Mouse (Mus musculus) fat pad, adult 2 months (tissue): ENCODE measurements around the gene Pde4b.

Source experiments
- DNase-seq: peaks from one replicate; pipeline ENCODE4 v3.0.0-alpha.2; 2011; ENCODE audit warnings: low read depth, low spot score; ENCODE audit errors: extremely low read depth

Gene Pde4b

DNA sequence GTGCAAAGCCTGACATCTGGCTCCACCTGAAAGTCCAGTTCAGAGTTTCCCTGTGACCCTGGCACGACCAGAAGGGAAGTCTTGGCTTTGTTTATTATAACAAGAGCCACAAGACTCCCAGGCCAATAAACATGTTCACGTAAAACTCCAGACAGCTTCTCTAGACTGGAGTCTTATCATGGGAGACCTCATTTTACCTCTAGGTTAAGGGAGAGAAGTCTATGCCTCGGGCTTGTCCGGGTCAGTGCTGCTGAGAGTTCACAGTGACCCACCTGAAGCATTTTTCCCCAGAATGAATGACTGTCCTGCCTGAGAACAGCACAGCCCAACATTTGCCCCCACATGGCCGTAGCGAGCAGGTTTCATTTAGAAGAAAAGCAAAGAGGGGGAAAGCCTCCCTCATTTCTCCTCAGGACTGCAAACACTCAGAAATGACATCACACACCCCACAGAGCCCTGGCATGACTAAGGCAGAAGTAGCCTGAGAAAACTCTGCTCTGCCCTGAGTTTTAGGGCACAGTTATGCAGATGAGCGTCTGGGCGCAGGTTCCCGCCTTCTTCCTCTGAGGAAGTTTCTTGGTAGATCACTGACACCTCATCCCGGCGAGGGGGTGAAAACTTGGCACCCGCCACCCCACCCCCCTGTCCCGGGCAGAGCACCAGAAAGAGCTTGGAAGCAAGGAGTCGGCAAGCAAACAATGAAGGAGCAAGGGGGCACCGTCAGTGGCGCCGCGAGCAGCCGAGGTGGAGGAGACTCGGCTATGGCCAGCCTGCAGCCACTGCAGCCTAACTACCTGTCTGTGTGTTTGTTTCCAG, 482.8 kb downstream of the Pde4b start:
- DNase-seq: no peak

DNA sequence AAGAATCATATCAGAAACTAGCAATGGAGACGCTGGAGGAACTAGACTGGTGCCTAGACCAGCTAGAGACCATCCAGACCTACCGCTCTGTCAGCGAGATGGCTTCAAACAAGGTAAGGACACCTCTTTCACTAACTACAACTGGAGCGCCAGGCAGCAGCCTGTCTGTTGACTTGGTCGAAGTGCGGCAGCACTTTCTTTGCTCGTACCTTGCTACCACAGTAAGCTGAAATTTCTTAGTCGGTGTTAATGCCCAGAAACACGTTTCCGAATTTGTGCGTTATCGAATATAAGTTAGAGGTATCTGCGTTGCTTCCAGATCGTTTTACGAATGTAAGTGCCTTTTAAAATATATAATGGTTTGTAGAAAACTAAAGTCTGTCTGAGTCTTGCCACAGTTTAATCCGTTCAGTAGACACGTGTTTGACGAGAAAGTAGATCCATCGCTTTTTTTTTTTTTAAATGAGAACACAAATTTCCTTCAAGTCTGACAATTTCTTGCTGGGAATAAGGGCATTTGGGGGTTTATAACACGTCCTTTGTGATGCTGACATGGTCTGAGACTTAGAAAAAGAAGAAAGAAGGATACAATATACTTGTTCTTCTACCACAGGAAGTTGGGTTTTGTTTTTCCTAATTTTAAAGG, 483.5 kb downstream of the Pde4b start:
- DNase-seq: no peak

DNA sequence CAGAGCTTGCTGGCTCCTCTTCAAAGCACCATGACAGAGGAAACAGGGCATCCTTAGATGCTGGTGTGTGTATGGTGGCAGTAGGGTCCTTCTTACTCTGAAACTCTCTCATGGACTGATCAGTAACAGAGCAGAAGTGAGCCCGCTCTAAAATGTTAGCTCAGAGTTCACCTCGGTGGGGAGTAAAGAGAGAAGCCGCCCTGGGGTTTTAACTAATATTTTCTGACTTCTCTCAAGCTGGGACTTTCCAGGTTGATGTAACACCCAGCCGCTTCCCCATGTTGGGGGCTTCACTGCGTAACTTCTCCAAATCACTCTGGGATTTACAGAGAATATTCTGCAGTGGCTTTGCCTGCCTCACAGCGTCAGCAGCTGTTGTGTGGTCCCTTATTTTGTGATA, 484.7 kb downstream of the Pde4b start:
- no peak for DNase-seq

DNA sequence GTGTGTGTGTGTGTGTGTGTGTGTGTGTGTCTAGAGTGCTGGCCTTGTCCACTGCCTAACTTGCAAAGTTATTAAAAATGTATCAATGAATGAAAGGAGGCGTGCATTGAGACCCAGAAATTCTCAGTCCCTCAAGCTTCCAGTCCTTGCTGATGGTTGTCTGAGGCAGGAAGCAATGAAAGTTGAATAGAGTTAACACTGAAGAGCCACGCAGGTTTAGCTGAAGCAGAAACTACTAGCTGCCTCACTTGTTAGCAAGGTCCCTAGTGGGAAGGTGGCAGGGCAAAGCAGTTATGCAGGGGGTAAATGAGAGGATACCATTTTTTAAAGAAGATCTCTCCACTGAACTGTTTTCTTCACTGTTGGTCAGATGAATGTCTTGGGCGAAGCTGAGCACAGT, 485.2 kb downstream of the Pde4b start:
- no peak for DNase-seq

DNA sequence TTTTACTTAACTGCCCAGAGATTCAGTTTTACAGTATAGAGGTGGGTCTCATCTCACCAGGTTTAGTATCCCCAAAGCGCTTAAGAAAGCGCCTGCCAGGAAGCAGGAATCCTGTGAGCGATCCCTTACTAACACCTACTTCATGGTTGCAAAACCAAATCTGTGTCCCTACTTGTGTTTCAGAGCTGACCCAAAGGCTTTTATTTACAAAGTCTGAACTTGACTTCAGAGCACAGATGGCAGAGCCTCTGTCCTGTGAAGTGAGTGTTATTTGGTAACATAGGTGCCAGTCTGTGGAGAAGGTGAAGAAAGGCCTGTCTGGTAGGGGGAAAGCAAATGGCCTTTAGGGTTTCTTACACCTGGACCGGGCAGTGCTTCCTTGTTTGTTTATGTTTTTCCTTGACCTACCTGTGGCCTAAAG, 486.0 kb downstream of the Pde4b start:
- DNase-seq: no peak

DNA sequence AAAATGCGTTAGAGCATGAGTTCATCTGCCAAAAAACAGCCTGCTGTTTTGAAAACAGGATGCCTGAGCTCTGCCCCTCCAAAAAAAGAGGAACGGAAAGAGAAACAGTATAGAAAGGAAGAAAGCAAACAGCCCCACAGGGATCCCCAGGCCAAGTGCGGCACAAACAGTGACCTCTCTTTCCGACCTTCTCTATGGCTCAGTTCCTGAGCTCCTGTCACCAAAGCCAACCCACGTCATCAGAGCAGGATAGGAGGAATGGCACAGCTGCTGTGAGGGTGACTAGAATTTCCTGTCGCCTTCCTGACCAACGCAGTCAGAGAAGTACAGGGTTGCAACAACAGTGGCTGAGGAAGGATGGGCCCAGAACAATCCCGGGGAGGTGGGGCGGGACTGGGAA, 486.9 kb downstream of the Pde4b start:
- no peak for DNase-seq

DNA sequence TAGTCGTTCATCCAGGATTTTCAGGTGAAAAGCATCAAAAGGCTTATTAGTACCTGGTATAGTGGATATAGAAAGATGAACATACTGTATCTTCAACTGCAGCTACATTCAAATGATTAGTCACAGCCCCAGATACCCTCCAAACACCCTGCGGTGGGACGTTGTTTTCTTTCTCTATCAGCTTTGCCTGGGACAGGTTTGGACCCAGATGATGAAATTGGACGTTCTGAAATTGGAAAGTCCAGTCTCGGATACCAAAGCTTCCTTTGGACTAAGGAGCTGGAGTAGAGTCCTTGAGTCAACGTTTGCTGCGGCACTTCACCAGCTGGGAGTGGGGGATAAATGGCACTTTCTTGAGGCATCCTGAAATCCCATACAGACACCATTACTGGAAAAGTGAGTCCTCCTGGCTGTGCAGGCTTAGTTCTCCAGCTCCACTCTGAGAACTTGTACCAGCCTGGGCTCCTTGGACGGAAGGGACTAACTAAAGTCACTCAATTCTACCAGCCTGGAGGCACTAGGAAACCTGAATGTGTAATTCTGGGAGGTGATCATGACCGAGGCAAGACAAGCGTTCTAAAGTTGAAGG, 487.4 kb downstream of the Pde4b start:
- DNase-seq: no peak

DNA sequence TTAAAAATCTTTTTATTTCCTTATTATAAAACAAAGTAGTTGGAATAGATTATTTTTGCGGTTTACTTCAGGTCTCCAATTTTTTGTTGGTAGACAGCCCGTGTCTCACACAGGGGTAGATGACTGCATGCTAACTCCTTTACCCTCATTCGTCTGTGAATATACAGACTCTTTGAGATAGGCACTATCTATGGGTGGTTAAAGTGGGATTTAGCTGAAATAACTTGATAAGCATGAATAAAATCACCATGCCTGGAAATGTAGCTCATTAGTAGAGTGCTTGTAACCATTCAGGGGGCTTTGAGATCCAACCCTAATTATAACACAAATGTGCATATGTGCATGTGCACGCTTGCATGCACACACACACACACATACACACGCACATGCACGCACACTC, 488.8 kb downstream of the Pde4b start:
- no peak for DNase-seq

DNA sequence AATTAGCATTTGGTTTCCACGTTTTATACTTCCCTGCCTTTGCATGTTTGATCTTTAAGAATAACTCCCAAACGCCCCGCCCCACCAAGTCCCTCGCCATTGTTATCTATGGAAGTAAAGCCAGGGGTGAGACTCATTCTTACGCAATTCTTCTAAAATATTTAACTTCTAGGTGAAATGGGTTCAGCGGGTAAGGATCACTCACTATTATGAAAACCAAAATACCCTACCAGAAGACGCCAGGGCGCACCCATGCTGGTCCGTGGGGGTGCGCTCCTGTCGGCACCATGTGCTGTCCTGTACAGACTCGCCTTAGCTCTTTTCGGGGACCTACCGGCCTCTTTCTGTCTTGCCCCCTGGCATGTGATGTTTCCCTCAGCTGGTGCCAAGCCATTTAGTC, 490.3 kb downstream of the Pde4b start:
- no peak for DNase-seq

DNA sequence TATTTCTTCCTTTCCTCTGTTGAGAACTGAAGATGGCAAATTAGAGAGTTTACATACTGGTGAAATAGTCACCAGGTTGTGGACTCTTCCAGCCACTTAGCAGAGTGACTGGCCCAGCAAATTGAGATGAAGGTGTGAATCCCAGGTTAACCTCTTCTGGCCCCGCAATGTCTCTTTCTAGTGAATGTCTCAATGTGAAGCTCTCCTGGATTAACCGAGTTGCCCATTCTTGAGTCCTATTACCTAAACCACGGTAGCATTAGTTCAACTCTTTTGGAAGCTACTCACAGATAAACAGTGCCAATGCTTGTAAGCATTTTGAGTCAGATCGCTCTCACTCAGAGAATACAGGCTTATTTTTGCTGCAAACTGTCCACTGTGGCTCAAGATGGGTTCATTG, 491.7 kb downstream of the Pde4b start:
- no peak for DNase-seq

DNA sequence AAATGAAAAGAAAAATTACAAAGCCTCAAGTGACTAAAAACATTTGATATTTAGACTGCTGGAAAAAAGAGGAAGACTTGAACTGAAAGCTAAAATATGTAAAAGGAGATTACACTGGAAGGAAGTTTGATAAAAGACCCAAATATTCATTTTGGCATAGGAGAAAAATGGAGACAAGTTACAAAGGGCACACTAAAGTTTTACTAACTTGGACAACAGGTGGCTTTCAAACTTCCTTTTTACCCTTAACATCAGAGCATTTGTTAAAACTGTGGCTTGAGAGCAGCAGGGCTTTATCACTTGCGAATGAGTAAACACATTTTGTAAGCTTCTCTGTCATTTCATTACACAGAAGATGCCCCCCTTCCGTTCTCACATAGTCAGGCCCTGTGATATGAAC, 492.4 kb downstream of the Pde4b start:
- no peak for DNase-seq

DNA sequence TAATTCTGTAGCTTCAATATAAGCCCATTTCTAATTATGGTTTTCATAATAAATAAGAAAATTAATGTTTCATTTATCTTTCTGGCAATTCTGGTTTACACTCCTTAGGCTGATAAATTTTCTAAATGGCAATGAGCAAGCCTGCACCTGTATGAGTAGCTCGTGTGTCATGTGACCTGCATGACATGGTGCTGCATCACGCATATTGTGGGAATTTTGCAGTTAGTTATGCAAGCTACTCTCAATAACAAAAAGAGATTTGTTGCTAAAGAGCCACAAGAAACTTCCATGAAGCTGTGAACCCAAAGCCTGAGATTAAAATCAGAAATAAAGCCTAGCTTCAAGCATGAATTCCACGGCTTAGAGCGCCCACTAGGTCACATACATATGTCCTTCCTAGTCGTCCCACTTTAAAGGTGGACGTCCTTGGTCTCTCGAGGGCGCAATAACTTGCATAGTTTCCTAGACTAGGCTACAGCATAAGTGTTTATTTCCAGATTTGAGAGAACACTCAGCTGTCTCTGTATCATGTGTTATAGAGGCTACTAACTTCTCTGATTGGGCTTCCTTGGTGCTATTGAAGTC, 494.9 kb downstream of the Pde4b start:
- no peak for DNase-seq

DNA sequence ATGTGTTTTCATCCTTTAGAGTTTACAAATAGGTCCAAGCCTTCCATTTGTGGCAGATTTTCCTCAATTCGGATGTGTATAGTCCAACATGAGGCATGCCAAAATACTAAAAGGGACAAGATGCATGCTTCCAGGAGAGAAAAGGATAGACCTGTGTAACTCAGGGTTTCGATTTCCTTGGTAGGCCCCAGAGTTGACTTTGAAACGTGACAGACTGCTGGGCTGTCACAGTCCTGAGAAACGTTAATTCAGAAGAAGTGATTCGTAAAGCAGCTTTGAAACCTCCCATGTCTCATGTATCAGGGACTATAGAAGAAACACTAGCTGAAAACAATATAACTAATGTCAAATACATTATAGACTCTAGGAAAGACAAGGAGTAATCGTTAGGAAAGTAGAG, 495.6 kb downstream of the Pde4b start:
- DNase-seq: no peak

DNA sequence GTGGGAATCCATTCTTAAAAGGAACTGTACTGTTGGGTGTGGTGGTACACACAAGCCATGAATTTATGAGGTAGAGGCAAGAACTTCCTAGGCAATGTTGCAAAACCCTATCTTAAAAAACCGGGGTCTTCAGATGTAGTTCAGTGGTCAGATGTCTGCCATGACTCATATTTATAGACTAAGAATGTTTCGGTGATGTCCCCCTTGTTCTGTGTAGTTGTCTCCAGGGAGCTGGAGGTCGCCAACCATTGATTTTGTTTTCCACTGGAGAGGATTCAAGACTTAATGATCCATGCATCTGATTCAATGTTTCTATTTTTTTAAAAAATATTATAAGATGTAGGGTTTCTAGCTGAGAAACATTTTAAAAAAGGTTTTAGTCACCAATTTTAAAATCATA, 496.1 kb downstream of the Pde4b start:
- no peak for DNase-seq

DNA sequence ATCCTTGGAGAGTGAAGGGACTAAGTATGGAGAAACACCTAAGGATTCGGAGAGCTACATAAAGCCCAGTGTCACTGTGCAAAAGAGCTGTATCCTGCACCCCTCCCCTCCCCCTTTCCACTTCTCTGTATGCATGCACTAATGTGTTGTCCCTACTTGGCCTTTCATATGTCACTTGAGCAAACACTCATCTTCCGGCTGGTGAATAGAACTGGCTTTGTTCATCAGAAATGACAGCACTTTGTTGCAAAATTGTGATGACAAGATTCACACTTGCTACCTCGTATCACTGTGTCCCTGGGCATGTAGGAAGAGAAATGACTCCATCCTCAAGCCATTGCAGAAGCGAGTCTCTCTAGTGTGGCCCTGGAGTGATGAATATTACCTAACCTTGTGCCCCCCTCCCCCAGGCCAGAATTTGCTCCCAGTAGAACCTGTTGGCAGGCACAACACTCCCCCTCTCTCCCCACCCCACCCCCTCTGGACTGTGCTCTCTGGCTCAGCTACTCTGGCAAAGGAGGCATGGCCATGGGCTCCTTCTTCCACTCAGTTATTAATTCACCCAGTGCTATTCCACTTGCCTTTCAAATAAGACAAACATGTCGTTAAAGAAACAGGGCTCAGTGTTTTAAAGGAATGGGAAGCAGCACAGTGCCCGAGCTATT, 497.4 kb downstream of the Pde4b start:
- DNase-seq: no peak

DNA sequence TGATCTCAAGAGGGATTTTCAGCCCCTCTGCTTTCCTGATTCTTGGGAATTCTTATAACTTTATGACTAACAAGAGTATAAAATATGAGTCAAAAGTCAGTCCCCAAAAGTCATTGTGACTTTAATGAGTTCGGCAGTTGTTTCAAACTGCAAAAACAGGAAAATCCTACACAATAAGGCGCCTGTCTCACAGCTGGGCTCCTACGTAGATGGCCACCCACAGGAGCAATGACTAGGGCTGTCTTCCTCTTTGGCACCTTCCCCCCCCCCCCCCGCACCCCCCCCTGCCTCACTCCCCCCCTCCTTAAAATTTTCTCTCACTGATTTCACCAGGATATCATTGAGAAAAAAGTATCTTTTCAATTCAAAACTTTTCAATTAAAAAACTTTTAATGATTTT, 498.2 kb downstream of the Pde4b start:
- no peak for DNase-seq

DNA sequence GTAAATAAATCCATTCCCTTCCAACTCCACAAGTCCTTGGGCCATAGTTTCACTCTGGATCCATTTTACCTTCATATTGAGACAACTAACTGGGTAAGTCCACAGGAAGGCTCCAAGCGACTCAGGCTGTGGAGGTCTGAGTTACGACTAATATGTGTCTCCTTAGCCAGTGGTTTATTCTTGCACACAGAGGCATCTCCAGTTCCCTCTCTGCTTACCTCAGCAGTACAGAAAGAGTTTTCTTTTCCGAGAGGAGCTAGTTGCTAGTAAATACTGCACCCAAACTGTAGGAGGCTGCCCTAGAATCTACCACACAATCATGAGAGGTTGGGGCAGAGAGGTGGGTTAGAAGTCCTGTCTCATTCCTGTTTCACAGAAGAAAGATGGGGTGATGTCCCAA, 499.4 kb downstream of the Pde4b start:
- DNase-seq: no peak

DNA sequence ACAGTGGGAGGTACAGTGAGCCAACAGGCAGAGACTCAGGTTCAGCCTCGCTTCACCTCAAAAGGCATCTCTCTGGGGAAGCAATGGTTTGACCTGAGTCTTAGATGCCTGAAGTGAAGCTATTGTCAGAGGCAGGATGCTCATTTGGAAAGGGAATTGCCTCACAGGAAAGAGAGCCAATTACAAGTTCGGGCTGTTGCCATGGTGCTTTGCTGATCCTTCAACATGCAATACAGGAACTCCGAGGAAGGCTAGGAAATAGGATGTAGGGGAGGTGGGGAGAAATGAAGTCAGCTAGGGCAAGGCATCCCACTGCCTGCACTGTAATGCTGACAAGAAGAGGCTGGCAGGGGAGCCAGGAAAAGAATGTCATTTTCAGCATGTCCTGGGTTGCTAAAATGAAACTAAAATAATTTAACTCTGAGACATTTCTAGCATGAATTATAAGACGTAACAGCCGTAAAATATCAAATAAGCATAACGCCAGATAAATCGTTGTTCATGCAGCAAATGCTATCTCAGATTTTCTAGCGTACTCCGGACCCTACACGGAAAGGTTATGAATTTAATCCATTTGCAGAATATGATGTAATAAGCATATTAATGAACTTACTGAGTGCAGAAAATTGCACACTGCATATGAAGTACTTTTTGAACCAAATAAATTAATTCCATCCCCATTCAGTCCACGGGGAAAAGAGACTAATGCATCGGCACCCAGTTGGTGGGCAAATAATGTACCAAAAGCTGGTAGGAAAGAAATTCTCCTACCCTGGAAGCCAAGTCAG, 501.5 kb downstream of the Pde4b start:
- DNase-seq: no peak

DNA sequence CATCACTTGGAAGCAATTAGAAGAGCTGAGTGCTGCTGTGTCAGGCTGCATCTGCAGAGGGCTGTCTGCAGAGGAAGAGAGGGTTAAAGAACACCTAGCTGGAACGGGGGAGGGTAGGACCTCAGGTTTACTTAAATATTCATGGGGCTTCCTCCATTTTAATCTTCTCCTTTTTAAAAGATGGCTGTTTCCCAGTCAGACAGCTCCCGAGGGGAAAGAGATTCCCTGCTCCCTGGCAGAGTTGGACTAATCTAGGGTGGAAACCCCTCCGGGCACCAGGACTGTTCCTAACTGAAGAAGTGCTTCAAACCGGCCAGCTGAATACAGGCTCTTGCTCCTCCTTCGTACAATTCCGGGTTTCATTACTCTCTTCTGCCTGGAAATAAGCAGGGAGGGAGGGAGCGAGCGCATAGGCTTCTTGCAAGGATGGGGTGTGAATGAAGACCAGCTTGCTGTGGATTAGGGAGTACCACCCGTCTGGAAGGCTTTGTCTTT, 502.2 kb downstream of the Pde4b start:
- DNase-seq: no peak

DNA sequence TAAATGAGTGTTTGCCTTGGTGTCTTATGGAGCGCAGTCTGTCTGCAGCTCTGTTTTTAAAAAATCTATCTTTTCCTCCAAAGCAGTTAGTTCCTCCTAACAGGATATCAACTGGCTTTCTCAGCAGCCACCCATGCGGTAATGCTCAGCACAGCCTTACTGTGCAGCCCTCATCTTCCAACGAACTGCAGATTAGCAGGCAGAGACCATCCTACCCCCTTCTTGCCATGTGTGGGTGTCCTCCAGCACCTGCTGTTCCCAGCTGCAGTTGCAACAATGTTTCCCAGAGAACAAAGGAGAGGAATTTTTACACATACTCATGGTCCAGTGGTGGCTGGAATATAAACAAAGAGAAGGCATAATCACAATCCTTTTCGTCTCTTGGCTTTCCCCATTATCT, 504.5 kb downstream of the Pde4b start:
- no peak for DNase-seq

DNA sequence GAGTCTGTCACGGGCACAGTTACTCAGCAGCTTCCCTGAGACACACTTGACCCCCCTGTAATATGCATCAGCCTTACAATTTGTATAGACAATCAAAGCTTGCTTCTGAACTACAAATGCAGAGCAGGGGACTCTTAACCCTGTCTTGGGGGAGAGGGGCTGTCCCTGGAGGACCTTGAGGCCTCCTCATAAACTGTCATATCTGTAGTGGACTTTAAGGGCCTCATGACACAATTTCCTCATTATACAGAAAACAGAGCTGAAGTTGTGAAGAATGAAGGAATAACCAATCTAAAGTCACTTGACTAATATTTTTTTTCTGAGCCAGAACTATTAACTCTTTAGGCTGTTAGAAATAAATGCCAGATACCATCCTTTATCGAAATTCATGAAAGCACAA, 505.2 kb downstream of the Pde4b start:
- DNase-seq: no peak
